Mouse (Mus musculus) limb, embryonic 15.5 days (tissue): Measurements from ENCODE around the gene Mtpn. TPM values are rescaled to one million over a fixed set of nuclear protein-coding genes. Genes with fewer than 3 reads are reported as not detected.

Experiments used
- ATAC-seq: fragments of 200-750 bp; cut with Nextera tagmentation; 2 replicates; pipeline ENCODE4 v1.8.0; 2017; ENCODE audit warnings: low read depth, moderate TSS enrichment; ENCODE audit not compliant: insufficient number of reproducible peaks, low FRiP score, low TSS enrichment
- H3K27ac ChIP-seq: fragments of 300-500 bp; sonication (generic); 2 replicates; pipeline ENCODE4 v1.5.1; 2015; ENCODE audit warnings: moderate library complexity, mild to moderate bottlenecking, inconsistent platforms
- H3K27me3 ChIP-seq: fragments of 300-500 bp; sonication (generic); 2 replicates; pipeline ENCODE4 v1.6.1; 2015; ENCODE audit warnings: inconsistent platforms
- H3K36me3 ChIP-seq: fragments of 300-500 bp; sonication (generic); 2 replicates; pipeline ENCODE4 v1.6.1; 2015; ENCODE audit warnings: inconsistent platforms
- H3K4me1 ChIP-seq: fragments of 300-500 bp; sonication (generic); 2 replicates; pipeline ENCODE4 v1.6.1; 2015; ENCODE audit warnings: inconsistent platforms
- H3K4me2 ChIP-seq: fragments of 300-500 bp; sonication (generic); 2 replicates; pipeline ENCODE4 v1.6.1; 2015; ENCODE audit warnings: mild to moderate bottlenecking, inconsistent platforms
- H3K4me3 ChIP-seq: fragments of 300-500 bp; sonication (generic); 2 replicates; pipeline ENCODE4 v1.5.1; 2015; ENCODE audit warnings: mild to moderate bottlenecking, inconsistent platforms
- H3K9ac ChIP-seq: fragments of 300-500 bp; sonication (generic); 2 replicates; pipeline ENCODE4 v1.6.1; 2015; ENCODE audit warnings: inconsistent platforms
- H3K9me3 ChIP-seq: fragments of 300-500 bp; sonication (generic); 2 replicates; pipeline ENCODE4 v1.6.1; 2016; ENCODE audit warnings: inconsistent platforms
- WGBS: fragments of 180-500 bp; shearing (Covaris S2); methylation state at CpG from one replicate; pipeline ENCODE4 v1.1.7; 2015; 5-methylcytosine and 5-hydroxymethylcytosine counted together
- polyA plus RNA-seq: library from polyadenylated mRNA; unstranded; fragments of >200 nt; fragmentation: Nextera tagmentation; extraction: Ambion mirVana; gene quantifications from 2 replicates; pipeline ENCODE4 v1.2.1, GENCODE M21; 2015

Mtpn gene
- 147 and 148 TPM in 2 replicates for polyA plus RNA-seq

GRCm38 (mm10) chr6:35539304-35540009 is at the start of gene Mtpn:
Gene Mtpn, minus strand, starts transcription at chr6:35539888.
- Histone ChIP-seq H3K4me2 (peak within 1 kb of the TSS; percentile 62), H3K9ac (peak within 1 kb of the TSS; percentile 92), H3K4me3 (peak within 1 kb of the TSS; percentile 77), H3K27ac (peak within 1 kb of the TSS; percentile 86), H3K9me3 (no peaks in the 10 kb centered on the region), H3K36me3 (no peaks in the 10 kb centered on the region), H3K4me1 (peaks cover 2% of the 10 kb centered on the region; the same call in 1 of the 2 replicates), H3K27me3 (no peaks in the 10 kb centered on the region)
- under 1% methylated on average over 60 of the region's 61 CpGs for WGBS
- peak; percentile 98 for ATAC-seq

GRCm38 (mm10) chr6:35568731-35569130 is 29.0 kb upstream of the Mtpn start:
- Histone ChIP-seq H3K9me3 (no peaks in the 10 kb centered on the region), H3K4me2 (no peak overlapping the region), H3K36me3 (no peaks in the 10 kb centered on the region)

GRCm38 (mm10) chr6:35567755-35568154 is 28.1 kb upstream of the Mtpn start:
- ATAC-seq = no peak
- no peak overlapping the region for H3K4me3 ChIP-seq

More at GRCm38 (mm10) chr6:35568731-35569130, 29.0 kb upstream of the Mtpn start:
- Histone ChIP-seq H3K9ac (no peak overlapping the region), H3K27me3 (no peaks in the 10 kb centered on the region), H3K4me3 (no peak overlapping the region), H3K27ac (no peak overlapping the region), H3K4me1 (no peaks in the 10 kb centered on the region)
- ATAC-seq = no peak

GRCm38 (mm10) chr6:35559950-35560349 is 20.3 kb upstream of the Mtpn start:
- Histone ChIP-seq H3K27me3 (no peaks in the 10 kb centered on the region), H3K4me1 (no peaks in the 10 kb centered on the region), H3K27ac (no peak overlapping the region), H3K4me3 (no peak overlapping the region), H3K36me3 (no peaks in the 10 kb centered on the region), H3K9ac (no peak overlapping the region), H3K9me3 (no peaks in the 10 kb centered on the region), H3K4me2 (no peak overlapping the region)
- 57% methylated on average over 2 of the region's 2 CpGs for WGBS
- no peak for ATAC-seq

More at GRCm38 (mm10) chr6:35567755-35568154, 28.1 kb upstream of the Mtpn start:
- no peak overlapping the region for H3K4me2 ChIP-seq
- H3K9me3 ChIP-seq = no peaks in the 10 kb centered on the region
- H3K9ac ChIP-seq = no peak overlapping the region
- H3K27me3 ChIP-seq = no peaks in the 10 kb centered on the region
- no peaks in the 10 kb centered on the region for H3K36me3 ChIP-seq
- no peaks in the 10 kb centered on the region for H3K4me1 ChIP-seq
- H3K27ac ChIP-seq = no peak overlapping the region

- no peak overlapping the region for H3K4me2 ChIP-seq
- no peak overlapping the region for H3K9ac ChIP-seq
- no peaks in the 10 kb centered on the region for H3K27me3 ChIP-seq
- H3K4me3 ChIP-seq = no peak overlapping the region
- ATAC-seq = no peak
- H3K27ac ChIP-seq = no peak overlapping the region
- H3K9me3 ChIP-seq = no peaks in the 10 kb centered on the region
- no peaks in the 10 kb centered on the region for H3K36me3 ChIP-seq
- no peaks in the 10 kb centered on the region for H3K4me1 ChIP-seq
These were observed 4.7 kb upstream of the Mtpn start for GRCm38 (mm10) chr6:35544352-35544751.

- Histone ChIP-seq H3K4me1 (peaks cover 2% of the 10 kb centered on the region; the same call in 1 of the 2 replicates), H3K27ac (no peak overlapping the region), H3K27me3 (no peaks in the 10 kb centered on the region), H3K9me3 (no peaks in the 10 kb centered on the region), H3K9ac (no peak overlapping the region), H3K36me3 (no peaks in the 10 kb centered on the region), H3K4me3 (no peak overlapping the region), H3K4me2 (no peak overlapping the region)
- no peak for ATAC-seq
- WGBS = 68% methylated on average over 8 of the region's 8 CpGs
These were observed 3.1 kb upstream of the Mtpn start for GRCm38 (mm10) chr6:35542656-35543400.

- 91% methylated on average over 9 of the region's 9 CpGs for WGBS
- no peak overlapping the region for H3K27ac ChIP-seq
- H3K27me3 ChIP-seq = no peaks in the 10 kb centered on the region
- peaks cover 2% of the 10 kb centered on the region; the same call in 1 of the 2 replicates for H3K4me1 ChIP-seq
- H3K36me3 ChIP-seq = no peaks in the 10 kb centered on the region
- H3K9ac ChIP-seq = no peak overlapping the region
- no peak for ATAC-seq
- H3K9me3 ChIP-seq = no peaks in the 10 kb centered on the region
- H3K4me3 ChIP-seq = no peak overlapping the region
- H3K4me2 ChIP-seq = no peak overlapping the region
These were observed 689 bp upstream of the Mtpn start for GRCm38 (mm10) chr6:35540377-35540776.

GRCm38 (mm10) chr6:35538757-35539303 is 858 bp downstream of the Mtpn start:
- Histone ChIP-seq H3K27ac (peak overlapping the region; percentile 86), H3K27me3 (no peaks in the 10 kb centered on the region), H3K4me2 (peak overlapping the region; percentile 62), H3K4me1 (peaks cover 2% of the 10 kb centered on the region; the same call in 1 of the 2 replicates), H3K9me3 (no peaks in the 10 kb centered on the region), H3K4me3 (peak overlapping the region; percentile 77), H3K9ac (peak overlapping the region; percentile 92), H3K36me3 (no peaks in the 10 kb centered on the region)
- 3% methylated on average over 21 of the region's 21 CpGs for WGBS
- no peak for ATAC-seq

GRCm38 (mm10) chr6:35536021-35536420 is 3.7 kb downstream of the Mtpn start:
- Histone ChIP-seq H3K4me1 (peaks cover 2% of the 10 kb centered on the region; the same call in 1 of the 2 replicates), H3K27ac (no peak overlapping the region), H3K9me3 (no peaks in the 10 kb centered on the region), H3K36me3 (no peaks in the 10 kb centered on the region), H3K4me2 (no peak overlapping the region), H3K4me3 (no peak overlapping the region), H3K27me3 (no peaks in the 10 kb centered on the region), H3K9ac (no peak overlapping the region)
- WGBS = 82% methylated on average over 7 of the region's 7 CpGs
- no peak for ATAC-seq

GRCm38 (mm10) chr6:35513362-35513761 is 26.3 kb downstream of the Mtpn start:
- H3K9ac ChIP-seq = no peak overlapping the region
- no peak overlapping the region for H3K4me2 ChIP-seq
- no peaks in the 10 kb centered on the region for H3K9me3 ChIP-seq
- H3K36me3 ChIP-seq = peaks cover 18% of the 10 kb centered on the region
- H3K27ac ChIP-seq = no peak overlapping the region
- no peak for ATAC-seq
- no peak overlapping the region for H3K4me3 ChIP-seq
- no peaks in the 10 kb centered on the region for H3K4me1 ChIP-seq
- H3K27me3 ChIP-seq = no peaks in the 10 kb centered on the region

- no peak overlapping the region for H3K4me3 ChIP-seq
- no peak overlapping the region for H3K27ac ChIP-seq
- 91% methylated on average over 2 of the region's 2 CpGs for WGBS
- peaks cover 7% of the 10 kb centered on the region for H3K36me3 ChIP-seq
- H3K4me1 ChIP-seq = no peaks in the 10 kb centered on the region
- H3K9me3 ChIP-seq = no peaks in the 10 kb centered on the region
- H3K27me3 ChIP-seq = no peaks in the 10 kb centered on the region
- no peak for ATAC-seq
- H3K9ac ChIP-seq = no peak overlapping the region
- no peak overlapping the region for H3K4me2 ChIP-seq
These were observed 34.9 kb downstream of the Mtpn start for GRCm38 (mm10) chr6:35504781-35505180.

- H3K36me3 ChIP-seq = peaks cover 7% of the 10 kb centered on the region
- H3K4me3 ChIP-seq = no peak overlapping the region
- ATAC-seq = no peak
- no peaks in the 10 kb centered on the region for H3K27me3 ChIP-seq
- no peaks in the 10 kb centered on the region for H3K9me3 ChIP-seq
- no peaks in the 10 kb centered on the region for H3K4me1 ChIP-seq
- H3K27ac ChIP-seq = no peak overlapping the region
- no peak overlapping the region for H3K4me2 ChIP-seq
- 86% methylated on average over 2 of the region's 2 CpGs for WGBS
- no peak overlapping the region for H3K9ac ChIP-seq
These were observed 36.8 kb downstream of the Mtpn start for GRCm38 (mm10) chr6:35502904-35503303.
